Mouse (Mus musculus) megakaryocyte, adult 5-6 weeks (primary cell): Measurements from ENCODE around the gene Elfn2. TPM values are rescaled to one million over a fixed set of nuclear protein-coding genes. Genes with fewer than 3 reads are reported as not detected.

Source experiments
- ATAC-seq: 2 replicates; pipeline ENCODE4 v1.8.0; 2016; ENCODE audit warnings: mild to moderate bottlenecking, inconsistent platforms; ENCODE audit not compliant: poor library complexity, severe bottlenecking
- total RNA-seq, 2 experiments: library from RNA; stranded (forward) in 1 of 2; stranded (reverse) in 1 of 2; fragments of 153-499, 151-499 nt in 1 of 2; fragments of 221-1000, 200-1000 nt in 1 of 2; gene quantifications; 2 replicates each; pipeline versions ENCODE4 v1.2.3 to v1.2.4; 2015 to 2017

Elfn2 gene
- total RNA-seq, 2 experiments from 2014 or later, result 0.02 TPM; not detected in 1

- ATAC-seq, result 0 out of 2 replicates have a peak, but pooled peaks have one; percentile 14
These were observed 94.1 kb downstream of the Elfn2 start for GRCm38 (mm10) chr15:78624431-78624950.

DNA sequence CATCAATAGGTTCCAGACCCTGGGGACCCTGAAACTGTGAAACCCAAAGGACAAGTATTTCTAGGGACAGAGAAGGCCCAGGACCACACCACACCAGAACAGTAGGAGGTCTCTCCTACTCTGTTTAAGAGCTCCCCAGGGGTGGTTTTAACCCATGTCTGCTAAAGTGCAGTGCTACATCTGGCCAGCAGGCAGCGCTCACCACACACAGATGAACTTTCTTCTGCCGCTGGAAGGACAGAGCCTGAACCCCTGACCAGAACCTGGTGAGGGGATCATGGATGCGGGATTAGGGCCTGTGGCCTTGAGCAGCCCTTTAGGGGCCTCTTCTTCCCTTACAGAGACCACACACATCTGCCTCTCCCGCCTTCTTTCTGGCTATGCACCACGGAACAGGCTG lies 95.1 kb downstream of the Elfn2 start:
- peak; percentile 78 for ATAC-seq

Other genes with a start within 250 kb of the Elfn2 start
- 7.0 and 10.5 TPM in 2 replicates for gene Il2rb, start 223.5 kb downstream of the Elfn2 start, total RNA-seq (2015)
- 5.4 and 9.4 TPM in 2 replicates for gene Il2rb, start 223.5 kb downstream of the Elfn2 start, total RNA-seq (2017)
- gene C1qtnf6, start 187.4 kb downstream of the Elfn2 start, total RNA-seq (2015), result 2.4 and 2.7 TPM in 2 replicates
- 0.89 TPM in 1 of 2 replicates, not detected in the other for gene C1qtnf6, start 187.4 kb downstream of the Elfn2 start, total RNA-seq (2017)
- 0.02 TPM in 1 of 2 replicates, not detected in the other for gene Sstr3, start 174.1 kb downstream of the Elfn2 start, total RNA-seq (2015)
- not detected in 2 replicates for gene Sstr3, start 174.1 kb downstream of the Elfn2 start, total RNA-seq (2017)
- gene Rac2, start 146.0 kb downstream of the Elfn2 start, total RNA-seq (2015), result 581 and 637 TPM in 2 replicates
- gene Rac2, start 146.0 kb downstream of the Elfn2 start, total RNA-seq (2017), result 416 and 453 TPM in 2 replicates
- 137 and 141 TPM in 2 replicates for gene Cyth4, start 121.7 kb downstream of the Elfn2 start, total RNA-seq (2015)
- 263 and 285 TPM in 2 replicates for gene Cyth4, start 121.7 kb downstream of the Elfn2 start, total RNA-seq (2017)
- gene Mfng, start 54.7 kb upstream of the Elfn2 start, total RNA-seq (2015), result 8.8 and 9.8 TPM in 2 replicates
- 5.7 and 5.8 TPM in 2 replicates for gene Mfng, start 54.7 kb upstream of the Elfn2 start, total RNA-seq (2017)
- 2.3 and 2.7 TPM in 2 replicates for gene Card10, start 84.3 kb upstream of the Elfn2 start, total RNA-seq (2015)
- 0.92 and 1.1 TPM in 2 replicates for gene Card10, start 84.3 kb upstream of the Elfn2 start, total RNA-seq (2017)
- gene Cdc42ep1, start 123.9 kb upstream of the Elfn2 start, total RNA-seq (2015), result not detected in 2 replicates
- 0.26 TPM in 1 of 2 replicates, not detected in the other for gene Cdc42ep1, start 123.9 kb upstream of the Elfn2 start, total RNA-seq (2017)
- gene Lgals2, start 136.8 kb upstream of the Elfn2 start, total RNA-seq (2015), result not detected in 2 replicates
- gene Lgals2, start 136.8 kb upstream of the Elfn2 start, total RNA-seq (2017), result 0.26 TPM in 1 of 2 replicates, not detected in the other
- 46.0 and 52.6 TPM in 2 replicates for gene Gga1, start 158.4 kb upstream of the Elfn2 start, total RNA-seq (2015)
- 20.8 and 28.9 TPM in 2 replicates for gene Gga1, start 158.4 kb upstream of the Elfn2 start, total RNA-seq (2017)
- gene Gm49510, start 180.9 kb upstream of the Elfn2 start, total RNA-seq (2015), result not detected in 2 replicates
- 1.1 and 2.0 TPM in 2 replicates for gene Gm49510, start 180.9 kb upstream of the Elfn2 start, total RNA-seq (2017)
- 46.5 and 53.3 TPM in 2 replicates for gene Sh3bp1, start 181.0 kb upstream of the Elfn2 start, total RNA-seq (2015)
- gene Sh3bp1, start 181.0 kb upstream of the Elfn2 start, total RNA-seq (2017), result 34.0 and 38.2 TPM in 2 replicates
- 3.5 and 5.1 TPM in 2 replicates for gene Pdxp, start 195.1 kb upstream of the Elfn2 start, total RNA-seq (2015)
- 2.1 and 2.6 TPM in 2 replicates for gene Pdxp, start 195.1 kb upstream of the Elfn2 start, total RNA-seq (2017)
- gene Lgals1, start 208.0 kb upstream of the Elfn2 start, total RNA-seq (2015), result 851 and 870 TPM in 2 replicates
- 1,185 and 1,205 TPM in 2 replicates for gene Lgals1, start 208.0 kb upstream of the Elfn2 start, total RNA-seq (2017)
- gene Nol12, start 216.2 kb upstream of the Elfn2 start, total RNA-seq (2015), result 28.2 and 32.4 TPM in 2 replicates
- 12.6 and 16.0 TPM in 2 replicates for gene Nol12, start 216.2 kb upstream of the Elfn2 start, total RNA-seq (2017)
- gene Triobp, start 229.0 kb upstream of the Elfn2 start, total RNA-seq (2015), result 99.4 and 106 TPM in 2 replicates
- gene Triobp, start 229.0 kb upstream of the Elfn2 start, total RNA-seq (2017), result 36.6 and 41.5 TPM in 2 replicates